Mouse (Mus musculus) bone marrow, adult 2 months (tissue): ENCODE measurements around the gene Akr1c20. TPM values are rescaled to one million over a fixed set of nuclear protein-coding genes. Genes with fewer than 3 reads are reported as not detected.

Experiments
- H3K27ac ChIP-seq: fragments of 200-500 bp; 2 replicates; pipeline ENCODE4 v1.5.1; 2012; ENCODE audit warnings: low read depth, mild to moderate bottlenecking, control low read depth, inconsistent platforms, low read length; ENCODE audit not compliant: control insufficient read depth, poor library complexity, insufficient read depth
- H3K4me1 ChIP-seq: fragments of 200-500 bp; 2 replicates; pipeline ENCODE4 v1.6.1; 2011; ENCODE audit warnings: low read length; ENCODE audit not compliant: control insufficient read depth, insufficient read depth
- H3K4me3 ChIP-seq: fragments of 200-500 bp; replicated peaks from 2 replicates; pipeline ENCODE3; 2011; ENCODE audit warnings: mild to moderate bottlenecking, low read depth, low read length, control low read depth; ENCODE audit not compliant: control insufficient read depth
- CTCF ChIP-seq: fragments of 200-500 bp; IDR thresholded peaks from 2 replicates; pipeline ENCODE4 v1.5.1; 2011; ENCODE audit warnings: low read length, control low read depth; ENCODE audit not compliant: control insufficient read depth, insufficient read depth
- POLR2A ChIP-seq: fragments of 200-500 bp; IDR thresholded peaks from 2 replicates; pipeline ENCODE4 v1.6.1; 2011; ENCODE audit warnings: low read depth, mild to moderate bottlenecking, control low read depth, low read length, borderline replicate concordance; ENCODE audit not compliant: control insufficient read depth
- WGBS: fragments of 180-500 bp; shearing (Covaris S2); methylation state at CpG from one replicate; pipeline ENCODE4 v1.1.7; 2018; 5-methylcytosine and 5-hydroxymethylcytosine counted together
- polyA plus RNA-seq: library from polyadenylated mRNA; stranded (reverse); fragments of >200 nt; gene quantifications from 2 replicates; pipeline ENCODE4 v1.2.4, GENCODE M21; 2011; ENCODE audit warnings: low replicate concordance; ENCODE audit not compliant: missing spikeins, insufficient read depth, insufficient read length

The Akr1c20 gene
- polyA plus RNA-seq: not detected in 2 replicates

- H3K4me1 ChIP-seq: no peaks in the 10 kb centered on the region
- WGBS: 79% methylated on average over 2 of the region's 2 CpGs
- no peak within 1 kb of the TSS for H3K4me3 ChIP-seq
- no peak within 1 kb of the TSS for H3K27ac ChIP-seq
- no peak for TF ChIP-seq POLR2A
- no peak for TF ChIP-seq CTCF
Measured at GRCm38 (mm10) chr13:4523201-4523838, at the start of gene Akr1c20. Akr1c20 (minus strand) TSS chr13:4523345.

GRCm38 (mm10) chr13:4565996-4566395 is 42.9 kb upstream of the Akr1c20 start:
- TF ChIP-seq POLR2A: no peak
- TF ChIP-seq CTCF: no peak
- Histone ChIP-seq H3K4me3 (no peak overlapping the region), H3K4me1 (no peaks in the 10 kb centered on the region), H3K27ac (no peak overlapping the region)
- WGBS: 78% methylated on average over 2 of the region's 2 CpGs

- Histone ChIP-seq H3K4me3 (no peak overlapping the region), H3K4me1 (no peaks in the 10 kb centered on the region), H3K27ac (no peak overlapping the region)
- TF ChIP-seq CTCF: no peak
Measured at GRCm38 (mm10) chr13:4560500-4560899, 37.4 kb upstream of the Akr1c20 start.

GRCm38 (mm10) chr13:4559143-4559542 is 36.0 kb upstream of the Akr1c20 start:
- 55% methylated on average over 1 of the region's 1 CpGs for WGBS
- Histone ChIP-seq H3K4me3 (no peak overlapping the region), H3K4me1 (no peaks in the 10 kb centered on the region), H3K27ac (no peak overlapping the region)
- TF ChIP-seq POLR2A (no peak), CTCF (no peak)

- Histone ChIP-seq H3K27ac (no peak overlapping the region), H3K4me3 (no peak overlapping the region), H3K4me1 (no peaks in the 10 kb centered on the region)
- 78% methylated on average over 2 of the region's 2 CpGs for WGBS
- TF ChIP-seq POLR2A: no peak
- TF ChIP-seq CTCF: no peak
Measured at GRCm38 (mm10) chr13:4514811-4515210, 8.3 kb downstream of the Akr1c20 start.

- 59% methylated on average over 1 of the region's 1 CpGs for WGBS
- no peak for TF ChIP-seq POLR2A
- no peak for TF ChIP-seq CTCF
- Histone ChIP-seq H3K4me3 (no peak overlapping the region), H3K27ac (no peak overlapping the region), H3K4me1 (no peaks in the 10 kb centered on the region)
Measured at GRCm38 (mm10) chr13:4467896-4468295, 55.2 kb downstream of the Akr1c20 start.

- TF ChIP-seq POLR2A (no peak), CTCF (no peak)
- Histone ChIP-seq H3K27ac (no peak overlapping the region), H3K4me1 (no peaks in the 10 kb centered on the region), H3K4me3 (no peak overlapping the region)
- 85% methylated on average over 2 of the region's 2 CpGs for WGBS
Measured at GRCm38 (mm10) chr13:4465641-4466040, 57.5 kb downstream of the Akr1c20 start.

Other genes with a start within 250 kb of the Akr1c20 start
- gene Akr1c12, start 243.9 kb downstream of the Akr1c20 start, polyA plus RNA-seq: 7.4 TPM in 1 of 2 replicates, not detected in the other
- gene Akr1c6, start 89.0 kb downstream of the Akr1c20 start, polyA plus RNA-seq: 5.1 TPM in 1 of 2 replicates, not detected in the other
- gene Akr1c21, start 50.7 kb upstream of the Akr1c20 start, polyA plus RNA-seq: 6.7 TPM in 1 of 2 replicates, not detected in the other
- gene Akr1e1, start 85.8 kb upstream of the Akr1c20 start, polyA plus RNA-seq: 2.3 and 4.2 TPM in 2 replicates